Mouse (Mus musculus) small intestine, adult 2 months (tissue): Measurements from ENCODE around the gene Pnrc2.

Experiments used
- CTCF ChIP-seq: fragments of 200-500 bp; IDR thresholded peaks from 2 replicates; pipeline ENCODE4 v1.5.1; 2012; ENCODE audit warnings: low read depth, mild to moderate bottlenecking, control low read depth, inconsistent platforms, low read length, moderate library complexity, mixed read lengths; ENCODE audit not compliant: insufficient replicate concordance, insufficient read length; ENCODE audit errors: extremely low read depth
- POLR2A ChIP-seq: fragments of 200-500 bp; IDR thresholded peaks from 2 replicates; pipeline ENCODE4 v1.6.1; 2012; ENCODE audit warnings: low read depth, mild to moderate bottlenecking, control low read depth, inconsistent platforms, low read length, moderate library complexity

- TF ChIP-seq POLR2A (no peak), CTCF (no peak)
Measured at GRCm38 (mm10) chr4:135847581-135847980, 26.1 kb downstream of the Pnrc2 start.
